Mouse (Mus musculus): Measurements from ENCODE around the gene Ocrl. TPM values are rescaled to one million over a fixed set of nuclear protein-coding genes. Genes with fewer than 3 reads are reported as not detected.

Ocrl gene
- polyA plus RNA-seq, 1 experiment from 2014 or later: 11.8 TPM

DNA sequence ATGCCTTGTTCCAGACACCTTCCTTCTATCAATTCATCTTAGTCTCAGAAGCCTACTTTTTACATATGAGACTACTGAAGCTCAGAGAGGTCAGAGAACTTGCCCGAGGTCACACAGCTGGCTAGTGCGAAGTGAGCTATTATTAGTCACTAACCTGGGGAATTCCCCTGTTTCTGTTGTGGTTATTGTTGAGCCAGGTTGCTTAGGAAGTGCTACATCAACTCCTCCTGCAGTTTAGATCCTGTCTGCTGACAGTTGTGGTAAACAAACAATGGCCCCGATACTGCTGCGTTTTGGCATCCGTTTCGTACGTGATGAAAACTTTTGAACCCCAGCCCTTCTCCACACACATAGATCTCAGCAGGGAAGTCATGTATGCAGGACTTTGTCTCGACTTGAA, 86.2 kb downstream of the Ocrl start:
- ATAC-seq (replicated peaks; ENCODE audit: low FRiP score) (no peak), DNase-seq (ENCODE audit: low spot score) (no peak)
- H3K4me1 ChIP-seq (replicated peaks; ENCODE audit: control insufficient read depth, insufficient read depth, low read length): no peaks in the 10 kb centered on the region
- no peak overlapping the region for H3K9ac ChIP-seq (ENCODE audit: low read depth, low read length)
- H3K4me3 ChIP-seq (ENCODE audit: low read depth, low read length): no peak overlapping the region
- no peak overlapping the region for H3K27ac ChIP-seq (ENCODE audit: low read depth, low read length)
- H3K4me2 ChIP-seq: no peak overlapping the region
- H3K9me3 ChIP-seq (ENCODE audit: control insufficient read depth, low read length): no peaks in the 10 kb centered on the region
- 66% methylated on average over 8 of the region's 8 CpGs for WGBS
- no peaks in the 10 kb centered on the region for H3K36me3 ChIP-seq (ENCODE audit: control insufficient read depth, insufficient read depth, low read length)
- H3K27me3 ChIP-seq (replicated peaks; ENCODE audit: control insufficient read depth, insufficient read depth, low read length): no peaks in the 10 kb centered on the region

DNA sequence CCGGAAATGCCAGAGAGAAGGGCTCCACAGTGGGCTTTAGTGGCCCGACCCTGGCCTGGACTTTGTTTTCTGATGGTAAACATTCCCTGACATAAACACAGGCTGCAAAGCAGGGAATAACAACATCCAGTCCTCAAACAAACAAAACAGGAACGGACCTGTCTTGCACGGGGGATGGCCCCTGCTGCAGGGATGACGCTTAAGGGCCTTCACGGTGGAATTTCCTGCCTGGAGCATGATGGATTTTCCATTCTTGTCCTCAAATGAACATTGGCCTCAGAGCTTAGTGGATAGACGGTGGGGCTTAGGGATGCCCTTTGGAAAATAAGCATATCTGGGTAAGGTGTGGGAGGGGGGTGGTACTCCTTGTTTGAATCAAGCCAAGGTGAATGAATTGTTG, 89.0 kb downstream of the Ocrl start:
- Histone ChIP-seq H3K27ac (ENCODE audit: low read depth, low read length) (no peak overlapping the region), H3K4me1 (replicated peaks; ENCODE audit: control insufficient read depth, insufficient read depth, low read length) (no peaks in the 10 kb centered on the region), H3K4me3 (ENCODE audit: low read depth, low read length) (no peak overlapping the region), H3K9ac (ENCODE audit: low read depth, low read length) (no peak overlapping the region), H3K27me3 (replicated peaks; ENCODE audit: control insufficient read depth, insufficient read depth, low read length) (no peaks in the 10 kb centered on the region), H3K4me2 (no peak overlapping the region), H3K9me3 (ENCODE audit: control insufficient read depth, low read length) (no peaks in the 10 kb centered on the region), H3K36me3 (ENCODE audit: control insufficient read depth, insufficient read depth, low read length) (no peaks in the 10 kb centered on the region)
- WGBS: 63% methylated on average over 7 of the region's 7 CpGs
- ATAC-seq (replicated peaks; ENCODE audit: low FRiP score) (no peak), DNase-seq (ENCODE audit: low spot score) (no peak)

- ATAC-seq (replicated peaks; ENCODE audit: low FRiP score) (no peak), DNase-seq (ENCODE audit: low spot score) (no peak)
- H3K27ac ChIP-seq (ENCODE audit: low read depth, low read length): no peak overlapping the region
- H3K27me3 ChIP-seq (replicated peaks; ENCODE audit: control insufficient read depth, insufficient read depth, low read length): no peaks in the 10 kb centered on the region
- no peaks in the 10 kb centered on the region for H3K36me3 ChIP-seq (ENCODE audit: control insufficient read depth, insufficient read depth, low read length)
- 81% methylated on average over 1 of the region's 1 CpGs for WGBS
- no peak overlapping the region for H3K9ac ChIP-seq (ENCODE audit: low read depth, low read length)
- H3K4me2 ChIP-seq: no peak overlapping the region
- no peaks in the 10 kb centered on the region for H3K4me1 ChIP-seq (replicated peaks; ENCODE audit: control insufficient read depth, insufficient read depth, low read length)
- no peaks in the 10 kb centered on the region for H3K9me3 ChIP-seq (ENCODE audit: control insufficient read depth, low read length)
- H3K4me3 ChIP-seq (ENCODE audit: low read depth, low read length): no peak overlapping the region
These were observed 92.6 kb downstream of the Ocrl start for GRCm38 (mm10) chrX:48004786-48005185.

- Histone ChIP-seq H3K27ac (ENCODE audit: low read depth, low read length) (no peak overlapping the region), H3K9ac (ENCODE audit: low read depth, low read length) (no peak overlapping the region), H3K27me3 (replicated peaks; ENCODE audit: control insufficient read depth, insufficient read depth, low read length) (no peaks in the 10 kb centered on the region), H3K4me3 (ENCODE audit: low read depth, low read length) (no peak overlapping the region), H3K36me3 (ENCODE audit: control insufficient read depth, insufficient read depth, low read length) (no peaks in the 10 kb centered on the region), H3K4me2 (no peak overlapping the region), H3K9me3 (ENCODE audit: control insufficient read depth, low read length) (no peaks in the 10 kb centered on the region), H3K4me1 (replicated peaks; ENCODE audit: control insufficient read depth, insufficient read depth, low read length) (no peaks in the 10 kb centered on the region)
- WGBS: 70% methylated on average over 8 of the region's 8 CpGs
- DNase-seq (ENCODE audit: low spot score) (no peak), ATAC-seq (replicated peaks; ENCODE audit: low FRiP score) (no peak)
These were observed 93.9 kb downstream of the Ocrl start for GRCm38 (mm10) chrX:48006062-48006461.

DNA sequence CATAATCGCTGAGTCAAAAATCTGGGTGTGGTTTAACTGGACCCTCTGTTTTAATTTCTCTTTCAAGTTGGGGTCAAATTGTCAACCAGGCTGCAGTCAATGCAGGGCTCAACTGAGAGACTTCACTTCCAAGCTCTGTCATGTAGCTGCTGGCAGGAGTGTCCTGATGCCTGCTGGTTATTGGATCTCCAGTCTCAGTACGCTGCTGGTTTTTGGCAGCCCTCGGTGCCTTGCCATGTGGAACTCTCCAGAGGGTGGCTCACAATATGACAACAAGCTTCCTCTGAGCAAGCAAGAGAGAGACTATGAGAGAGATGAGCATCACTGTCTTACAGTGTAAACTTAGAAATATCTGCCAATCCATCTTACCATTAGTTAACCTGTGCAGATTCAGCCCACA, 99.5 kb downstream of the Ocrl start:
- Histone ChIP-seq H3K36me3 (ENCODE audit: control insufficient read depth, insufficient read depth, low read length) (no peaks in the 10 kb centered on the region), H3K4me1 (replicated peaks; ENCODE audit: control insufficient read depth, insufficient read depth, low read length) (no peaks in the 10 kb centered on the region)
- WGBS: 83% methylated on average over 3 of the region's 3 CpGs

More for the DNA sequence above, 99.5 kb downstream of the Ocrl start:
- Histone ChIP-seq H3K9me3 (ENCODE audit: control insufficient read depth, low read length) (no peaks in the 10 kb centered on the region), H3K27ac (ENCODE audit: low read depth, low read length) (no peak overlapping the region), H3K4me2 (no peak overlapping the region), H3K27me3 (replicated peaks; ENCODE audit: control insufficient read depth, insufficient read depth, low read length) (no peaks in the 10 kb centered on the region), H3K9ac (ENCODE audit: low read depth, low read length) (no peak overlapping the region), H3K4me3 (ENCODE audit: low read depth, low read length) (no peak overlapping the region)
- DNase-seq (ENCODE audit: low spot score) (no peak), ATAC-seq (replicated peaks; ENCODE audit: low FRiP score) (no peak)

Other genes starting within 250 kb of the Ocrl start
- gene Smarca1, start 19.4 kb upstream of the Ocrl start, polyA plus RNA-seq (2014; fragmentation: Nextera tagmentation; extraction: Ambion mirVana): 14.9 and 17.0 TPM in 2 replicates
- 0.60 and 0.95 TPM in 2 replicates for gene Apln, start 122.5 kb downstream of the Ocrl start, polyA plus RNA-seq (2014; fragmentation: Nextera tagmentation; extraction: Ambion mirVana)
- 0.29 and 0.40 TPM in 2 replicates for gene Xpnpep2, start 196.3 kb downstream of the Ocrl start, polyA plus RNA-seq (2014; fragmentation: Nextera tagmentation; extraction: Ambion mirVana)
- gene Sash3, start 234.0 kb downstream of the Ocrl start, polyA plus RNA-seq (2014; fragmentation: Nextera tagmentation; extraction: Ambion mirVana): 11.5 and 15.5 TPM in 2 replicates